Mouse (Mus musculus): ENCODE measurements around the gene Dao. TPM values are rescaled to one million over a fixed set of nuclear protein-coding genes. Genes with fewer than 3 reads are reported as not detected.

Gene Dao
- polyA plus RNA-seq, 1 experiment from 2014 or later = not detected

DNA sequence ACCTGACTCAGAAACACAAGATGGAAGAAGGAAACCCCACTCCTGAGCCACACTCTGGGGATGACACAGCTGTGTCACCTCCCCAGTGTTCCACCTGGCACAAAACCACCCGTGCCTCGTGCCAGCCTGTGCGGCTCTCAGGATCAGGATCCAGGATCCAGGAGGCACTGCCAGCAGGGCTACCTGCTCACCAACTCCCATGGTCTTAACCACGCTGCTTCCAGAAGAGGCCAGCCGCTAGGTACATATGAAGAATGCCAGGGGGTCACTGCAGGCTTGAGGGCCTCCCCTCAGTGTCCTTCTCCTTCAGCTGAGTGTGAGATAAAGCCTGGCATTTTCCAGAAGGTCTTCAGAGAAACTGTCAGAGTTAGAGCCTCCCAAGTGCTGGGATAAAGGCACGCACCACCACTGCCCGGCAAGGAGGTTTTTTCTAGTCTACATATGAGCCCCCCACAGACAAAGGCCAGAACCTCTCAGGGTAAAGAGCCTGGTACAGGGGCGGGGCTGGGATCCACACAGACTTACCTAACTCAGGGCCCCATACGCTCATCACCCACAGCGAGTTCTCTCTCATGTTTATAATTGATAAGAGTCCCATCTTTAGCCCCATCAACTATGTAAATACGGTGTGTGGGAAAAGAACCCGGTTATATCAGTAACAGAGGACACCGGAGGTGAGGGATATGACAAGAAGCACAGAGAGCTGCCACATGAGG is 19.3 kb upstream of the Dao start:
- H3K9me3 ChIP-seq (replicated peaks) = no peaks in the 10 kb centered on the region
- no peaks in the 10 kb centered on the region for H3K27me3 ChIP-seq
- H3K9ac ChIP-seq = no peak overlapping the region
- no peak for ATAC-seq
- H3K27ac ChIP-seq = no peak overlapping the region
- no peak overlapping the region for H3K4me3 ChIP-seq
- 93% methylated on average over 13 of the region's 13 CpGs for WGBS
- H3K4me2 ChIP-seq = no peak overlapping the region
- H3K4me1 ChIP-seq = peaks cover 15% of the 10 kb centered on the region
- peaks cover 38% of the 10 kb centered on the region for H3K36me3 ChIP-seq (ENCODE audit: poor library complexity, severe bottlenecking)

DNA sequence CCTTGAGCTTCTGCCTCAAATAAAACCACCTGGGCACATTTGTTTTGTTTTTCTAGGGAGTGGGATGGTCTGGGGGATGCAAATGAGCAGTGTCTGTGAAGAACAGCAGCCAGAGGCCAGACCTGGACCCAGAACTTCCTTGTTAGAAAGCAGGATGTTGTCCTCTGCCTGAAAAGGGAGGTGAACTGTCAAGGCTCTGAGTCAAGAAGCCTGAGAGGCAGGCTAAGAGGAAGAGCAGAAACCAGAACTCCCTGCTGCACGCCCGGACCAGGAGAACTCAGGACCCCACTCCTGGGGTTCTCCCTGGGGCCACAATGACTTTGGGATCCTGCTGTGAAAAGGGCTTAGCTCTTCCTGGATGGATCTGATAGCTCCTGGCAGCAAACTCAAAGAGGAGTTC is 17.8 kb upstream of the Dao start:
- Histone ChIP-seq H3K9me3 (replicated peaks) (no peaks in the 10 kb centered on the region), H3K27ac (no peak overlapping the region), H3K9ac (no peak overlapping the region), H3K4me2 (no peak overlapping the region), H3K4me1 (peaks cover 23% of the 10 kb centered on the region), H3K27me3 (no peaks in the 10 kb centered on the region), H3K4me3 (no peak overlapping the region), H3K36me3 (ENCODE audit: poor library complexity, severe bottlenecking) (peaks cover 39% of the 10 kb centered on the region)
- WGBS = 82% methylated on average over 2 of the region's 2 CpGs
- ATAC-seq = no peak

DNA sequence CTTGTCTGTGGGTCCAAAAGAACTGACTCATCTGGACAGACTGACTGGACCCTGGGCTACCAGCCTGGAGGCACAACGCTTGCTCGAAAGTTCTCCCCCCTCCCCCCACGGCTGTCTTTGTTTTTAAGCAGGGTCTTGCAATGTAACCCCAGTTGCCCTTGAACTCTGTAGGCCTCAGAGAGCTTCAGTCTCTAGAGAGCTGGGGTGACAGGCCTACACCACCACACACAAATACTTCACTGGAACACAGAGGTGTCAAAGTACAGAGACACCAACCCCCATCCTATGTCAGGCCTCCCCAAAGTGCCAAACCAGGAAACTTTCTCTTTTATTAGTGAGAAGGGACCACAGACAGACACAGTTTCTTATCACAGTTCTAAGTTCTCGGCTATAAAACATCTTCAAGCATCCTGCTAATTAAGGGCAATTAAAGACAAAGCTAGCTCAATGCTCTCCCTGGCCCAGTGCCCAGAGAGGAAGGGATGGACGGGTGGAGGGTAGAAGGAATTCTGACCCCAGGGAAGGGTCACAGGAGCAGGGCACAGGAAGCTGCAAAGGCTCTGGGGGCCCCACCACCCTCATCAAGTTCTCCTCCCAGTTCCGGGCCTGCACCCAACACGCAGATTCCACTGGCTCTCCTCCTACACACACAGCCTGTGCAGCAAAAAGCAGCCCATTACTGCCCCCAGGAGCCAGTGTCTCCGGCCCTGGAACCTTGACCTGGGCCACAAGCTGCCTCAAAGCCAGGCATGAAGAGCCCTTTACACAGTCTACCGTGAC is 17.1 kb upstream of the Dao start:
- Histone ChIP-seq H3K36me3 (ENCODE audit: poor library complexity, severe bottlenecking) (peaks cover 34% of the 10 kb centered on the region), H3K4me3 (no peak overlapping the region), H3K9me3 (replicated peaks) (no peaks in the 10 kb centered on the region), H3K9ac (peak overlapping the region; percentile 13; the same call in 1 of the 2 replicates), H3K27me3 (no peaks in the 10 kb centered on the region), H3K27ac (no peak overlapping the region), H3K4me1 (peaks cover 29% of the 10 kb centered on the region), H3K4me2 (no peak overlapping the region)
- WGBS = 57% methylated on average over 9 of the region's 9 CpGs
- ATAC-seq = no peak

DNA sequence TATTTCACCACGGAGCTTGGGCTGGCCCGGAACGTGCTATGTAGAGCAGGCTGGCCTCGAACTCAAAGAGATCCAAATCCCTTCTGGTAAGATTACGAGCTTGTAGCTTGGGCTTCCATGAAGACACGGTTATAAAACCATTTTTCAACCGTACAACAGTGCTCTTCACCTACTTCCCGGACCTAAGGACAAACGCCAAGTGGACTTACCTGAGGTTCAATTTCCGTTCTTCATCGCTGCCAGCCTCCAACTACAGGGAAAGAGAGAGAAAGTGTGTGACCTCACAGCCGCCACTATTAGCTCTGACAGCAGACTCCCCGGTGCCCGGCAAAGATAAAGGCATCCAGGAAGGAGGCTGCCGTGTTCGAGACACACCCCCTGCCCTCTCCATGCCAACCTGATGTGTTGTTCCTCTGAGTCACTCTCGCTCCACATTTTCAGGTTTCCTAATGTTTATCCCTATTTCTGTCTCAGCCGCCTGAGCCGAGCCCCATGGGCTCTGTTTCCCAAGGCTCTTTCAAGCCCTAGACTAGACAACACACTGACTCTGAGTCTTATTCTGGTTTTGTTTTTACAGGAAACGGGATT is 14.0 kb upstream of the Dao start:
- WGBS = 86% methylated on average over 20 of the region's 20 CpGs
- H3K4me1 ChIP-seq = peaks cover 50% of the 10 kb centered on the region
- H3K9ac ChIP-seq = no peak overlapping the region
- H3K27me3 ChIP-seq = no peaks in the 10 kb centered on the region
- peaks cover 18% of the 10 kb centered on the region; the same call in 1 of the 2 replicates for H3K36me3 ChIP-seq (ENCODE audit: poor library complexity, severe bottlenecking)
- ATAC-seq = no peak
- no peak overlapping the region for H3K4me2 ChIP-seq
- H3K27ac ChIP-seq = no peak overlapping the region
- no peaks in the 10 kb centered on the region for H3K9me3 ChIP-seq (replicated peaks)
- H3K4me3 ChIP-seq = no peak overlapping the region

- Histone ChIP-seq H3K4me2 (no peak overlapping the region), H3K4me1 (peaks cover 53% of the 10 kb centered on the region), H3K4me3 (no peak overlapping the region), H3K36me3 (ENCODE audit: poor library complexity, severe bottlenecking) (peaks cover 18% of the 10 kb centered on the region; the same call in 1 of the 2 replicates), H3K9ac (no peak overlapping the region), H3K27ac (no peak overlapping the region), H3K27me3 (no peaks in the 10 kb centered on the region), H3K9me3 (replicated peaks) (no peaks in the 10 kb centered on the region)
- WGBS = 83% methylated on average over 5 of the region's 5 CpGs
- ATAC-seq = no peak
These were observed 12.9 kb upstream of the Dao start for GRCm38 (mm10) chr5:113990593-113990992.

- Histone ChIP-seq H3K36me3 (ENCODE audit: poor library complexity, severe bottlenecking) (peaks cover 18% of the 10 kb centered on the region; the same call in 1 of the 2 replicates), H3K4me3 (no peak overlapping the region), H3K27ac (no peak overlapping the region), H3K4me1 (peaks cover 48% of the 10 kb centered on the region), H3K27me3 (no peaks in the 10 kb centered on the region), H3K9ac (no peak overlapping the region; the same call in 1 of the 2 replicates), H3K4me2 (peak overlapping the region; percentile 83), H3K9me3 (replicated peaks) (no peaks in the 10 kb centered on the region)
- no peak for ATAC-seq
- WGBS = 76% methylated on average over 7 of the region's 7 CpGs
These were observed 12.4 kb upstream of the Dao start for GRCm38 (mm10) chr5:113991141-113991540.

GRCm38 (mm10) chr5:113992339-113992831 is 11.1 kb upstream of the Dao start:
- peaks cover 40% of the 10 kb centered on the region for H3K4me1 ChIP-seq
- H3K36me3 ChIP-seq (ENCODE audit: poor library complexity, severe bottlenecking) = peaks cover 11% of the 10 kb centered on the region; the same call in 1 of the 2 replicates
- H3K4me3 ChIP-seq = peak overlapping the region; percentile 79
- peak overlapping the region; percentile 83 for H3K4me2 ChIP-seq
- H3K9ac ChIP-seq = peak overlapping the region; percentile 94
- no peak for ATAC-seq
- peak overlapping the region; percentile 88 for H3K27ac ChIP-seq
- WGBS = 45% methylated on average over 12 of the region's 12 CpGs
- H3K9me3 ChIP-seq (replicated peaks) = no peaks in the 10 kb centered on the region
- no peaks in the 10 kb centered on the region for H3K27me3 ChIP-seq

DNA sequence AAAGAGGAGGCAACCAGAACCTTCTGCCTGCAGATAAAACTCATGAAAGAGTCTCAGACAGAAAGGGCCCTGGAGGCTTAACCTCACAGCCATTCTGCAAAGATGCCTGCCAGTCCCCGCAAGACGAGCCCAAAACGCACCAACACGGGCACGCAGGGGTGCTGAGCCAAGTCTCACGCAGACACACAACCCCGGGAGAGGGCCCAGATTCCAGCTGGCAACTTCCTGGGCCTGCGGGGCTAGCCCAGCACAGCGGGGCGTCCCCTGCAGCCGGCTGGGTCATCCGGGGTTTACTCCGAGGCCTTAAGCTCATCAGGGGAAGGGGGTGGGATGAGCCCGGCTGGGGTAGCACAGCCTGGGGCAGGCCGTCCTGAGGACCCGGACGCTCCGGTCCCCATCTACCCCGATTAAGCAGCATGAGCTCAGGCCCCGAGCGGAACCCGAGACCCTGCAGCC is 10.4 kb upstream of the Dao start:
- under 1% methylated on average over 22 of the region's 22 CpGs for WGBS
- Histone ChIP-seq H3K4me1 (peaks cover 40% of the 10 kb centered on the region), H3K9ac (peak overlapping the region; percentile 94), H3K4me2 (peak overlapping the region; percentile 83), H3K36me3 (ENCODE audit: poor library complexity, severe bottlenecking) (0 out of 2 replicates have a peak, but pooled peaks cover 7% of the 10 kb centered on the region), H3K27ac (peak overlapping the region; percentile 88), H3K4me3 (peak overlapping the region; percentile 79), H3K27me3 (no peaks in the 10 kb centered on the region), H3K9me3 (replicated peaks) (no peaks in the 10 kb centered on the region)
- ATAC-seq = peak; percentile 86; the same call in 1 of the 2 replicates

DNA sequence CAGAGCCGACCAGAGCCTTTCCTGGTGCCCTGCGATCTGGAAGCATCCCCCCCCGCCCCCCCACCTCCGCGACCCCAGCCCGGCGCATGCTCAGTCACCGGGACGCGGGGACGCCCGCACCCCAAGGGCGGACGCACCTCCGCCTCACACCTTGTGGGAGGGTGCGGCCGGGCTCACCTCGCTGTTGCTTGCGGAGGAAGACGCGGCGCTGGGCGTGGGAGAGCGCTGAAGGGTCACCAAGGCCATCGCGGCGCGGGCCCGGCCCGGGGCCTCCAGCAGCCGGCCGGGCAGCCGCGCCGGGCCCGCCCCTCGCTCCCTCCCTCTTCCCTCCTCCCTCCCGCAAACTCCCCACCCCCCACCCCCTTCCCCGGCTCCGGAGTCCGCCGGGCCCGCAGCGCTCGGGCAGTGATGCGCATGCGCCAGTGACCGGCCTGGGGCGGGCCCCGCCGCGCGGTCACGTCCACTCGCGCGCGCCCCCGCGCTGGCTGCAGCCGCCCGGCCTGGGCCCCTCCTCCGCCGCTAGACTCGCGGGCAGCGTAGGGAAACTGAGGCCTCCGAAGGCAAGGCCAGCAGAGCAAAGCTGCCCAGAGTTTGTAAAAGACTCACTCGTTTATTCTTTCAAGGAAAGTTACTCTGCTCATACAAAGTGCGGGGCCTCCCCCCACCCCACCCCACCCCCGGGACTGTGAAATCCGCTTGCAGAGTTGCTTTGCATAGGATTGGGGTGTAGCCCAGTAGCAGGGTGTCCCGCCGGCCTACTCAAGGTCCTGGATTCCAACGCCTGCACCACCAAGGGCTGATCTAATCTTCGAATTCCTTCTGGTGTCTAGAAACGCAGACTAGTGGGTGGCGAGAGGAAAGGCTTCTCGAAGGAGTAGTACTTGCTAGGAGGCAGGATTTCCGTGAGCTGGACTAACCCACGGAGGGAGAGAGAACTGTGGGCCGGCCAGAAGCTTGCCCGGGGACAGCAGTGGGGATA is 9.7 kb upstream of the Dao start, which contains the start of gene Ssh1:
Gene Ssh1, minus strand, starts transcription at position 408 of the 979 bp plus-strand sequence.
- WGBS = 1% methylated on average over 35 of the region's 83 CpGs
- H3K4me1 ChIP-seq = peaks cover 40% of the 10 kb centered on the region
- H3K9me3 ChIP-seq (replicated peaks) = no peaks in the 10 kb centered on the region
- no peaks in the 10 kb centered on the region for H3K27me3 ChIP-seq
- peak within 1 kb of the TSS; percentile 94 for H3K9ac ChIP-seq
- H3K4me2 ChIP-seq = peak within 1 kb of the TSS; percentile 83
- H3K27ac ChIP-seq = peak within 1 kb of the TSS; percentile 88
- H3K4me3 ChIP-seq = peak within 1 kb of the TSS; percentile 79
- ATAC-seq = peak; percentile 85
- H3K36me3 ChIP-seq (ENCODE audit: poor library complexity, severe bottlenecking) = 0 out of 2 replicates have a peak, but pooled peaks cover 6% of the 10 kb centered on the region

- no peak for ATAC-seq
- Histone ChIP-seq H3K4me1 (peaks cover 26% of the 10 kb centered on the region), H3K4me2 (no peak overlapping the region), H3K4me3 (no peak overlapping the region), H3K9ac (no peak overlapping the region), H3K36me3 (ENCODE audit: poor library complexity, severe bottlenecking) (no peaks in the 10 kb centered on the region), H3K27me3 (no peaks in the 10 kb centered on the region), H3K9me3 (replicated peaks) (no peaks in the 10 kb centered on the region), H3K27ac (no peak overlapping the region)
- WGBS = 48% methylated on average over 2 of the region's 2 CpGs
These were observed 7.0 kb upstream of the Dao start for GRCm38 (mm10) chr5:113996458-113996857.

DNA sequence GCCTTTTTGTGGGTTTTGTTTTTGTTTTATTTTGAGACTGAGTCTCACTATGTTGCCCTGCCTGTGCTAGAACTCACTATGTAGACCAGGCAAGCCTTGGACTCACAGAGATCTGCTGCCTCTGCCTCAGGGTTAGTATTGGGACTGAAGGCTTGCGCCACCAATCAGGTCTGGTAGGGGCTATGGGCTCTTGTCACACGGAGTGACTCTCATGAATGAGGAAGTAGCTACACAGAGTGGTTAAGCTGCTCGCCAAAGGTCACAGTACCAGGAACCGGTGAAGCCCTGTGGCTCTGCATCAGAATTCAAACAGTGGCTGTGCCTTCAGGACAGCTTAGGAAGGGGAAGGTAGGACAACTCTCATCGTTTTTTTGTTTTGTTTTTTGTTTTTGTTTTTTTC is 4.1 kb upstream of the Dao start:
- Histone ChIP-seq H3K27me3 (no peaks in the 10 kb centered on the region), H3K4me3 (no peak overlapping the region), H3K36me3 (ENCODE audit: poor library complexity, severe bottlenecking) (no peaks in the 10 kb centered on the region), H3K4me2 (no peak overlapping the region), H3K4me1 (peaks cover 5% of the 10 kb centered on the region), H3K9me3 (replicated peaks) (no peaks in the 10 kb centered on the region), H3K27ac (no peak overlapping the region), H3K9ac (no peak overlapping the region)
- no peak for ATAC-seq
- 77% methylated on average over 5 of the region's 5 CpGs for WGBS
